Mouse (Mus musculus): ENCODE results near the gene Cav3.

The Cav3 gene

GRCm38 (mm10) chr6:112494620-112495081 lies 35.3 kb downstream of the Cav3 start:
- DNase-seq (ENCODE audit: low spot score in 2 of 2): no peak

- no peak for DNase-seq (ENCODE audit: low spot score in 2 of 2)
These were observed 35.9 kb downstream of the Cav3 start for GRCm38 (mm10) chr6:112495219-112495618.

GRCm38 (mm10) chr6:112496291-112497060 lies 37.2 kb downstream of the Cav3 start:
- DNase-seq (ENCODE audit: low spot score in 2 of 2): no peak

- DNase-seq (ENCODE audit: low spot score in 2 of 2): no peak
These were observed 38.2 kb downstream of the Cav3 start for GRCm38 (mm10) chr6:112497456-112497855.

GRCm38 (mm10) chr6:112498716-112499115 lies 39.4 kb downstream of the Cav3 start:
- DNase-seq (ENCODE audit: low spot score in 2 of 2): no peak

GRCm38 (mm10) chr6:112499456-112499855 lies 40.2 kb downstream of the Cav3 start:
- no peak for DNase-seq (ENCODE audit: low spot score in 2 of 2)

GRCm38 (mm10) chr6:112501156-112501555 lies 41.9 kb downstream of the Cav3 start:
- DNase-seq (ENCODE audit: low spot score in 2 of 2): no peak

- DNase-seq (ENCODE audit: low spot score in 2 of 2): no peak
These were observed 48.3 kb downstream of the Cav3 start for GRCm38 (mm10) chr6:112507617-112508016.

- no peak for DNase-seq (ENCODE audit: low spot score in 2 of 2)
These were observed 50.4 kb downstream of the Cav3 start for GRCm38 (mm10) chr6:112509590-112510131.

GRCm38 (mm10) chr6:112510346-112510745 lies 51.0 kb downstream of the Cav3 start:
- no peak for DNase-seq (ENCODE audit: low spot score in 2 of 2)

GRCm38 (mm10) chr6:112514591-112514990 lies 55.3 kb downstream of the Cav3 start:
- no peak for DNase-seq (ENCODE audit: low spot score in 2 of 2)

- DNase-seq (ENCODE audit: low spot score in 2 of 2): peak in 1 of 2 experiments; percentile 1
These were observed 57.2 kb downstream of the Cav3 start for GRCm38 (mm10) chr6:112516496-112516895.

GRCm38 (mm10) chr6:112517572-112517971 lies 58.3 kb downstream of the Cav3 start:
- DNase-seq (ENCODE audit: low spot score in 2 of 2): peak in 1 of 2 experiments; percentile 13

- peak in 1 of 2 experiments; percentile 1 for DNase-seq (ENCODE audit: low spot score in 2 of 2)
These were observed 58.7 kb downstream of the Cav3 start for GRCm38 (mm10) chr6:112517991-112518390.
